Mouse (Mus musculus): ENCODE measurements around the gene Dgkq. TPM values are rescaled to one million over a fixed set of nuclear protein-coding genes. Genes with fewer than 3 reads are reported as not detected.

Gene Dgkq
- total RNA-seq (2012; rRNA removed): 10.5 and 11.3 TPM in 2 replicates
- 10 to 100 TPM in 1 of 2 experiments, not detected in 1; 11.3 TPM for polyA plus RNA-seq (2012; ENCODE audit: insufficient read depth in 1 of 2, insufficient read length in 2 of 2, low read depth in 1 of 2, low replicate concordance in 2 of 2, missing spikeins in 1 of 2)

DNA sequence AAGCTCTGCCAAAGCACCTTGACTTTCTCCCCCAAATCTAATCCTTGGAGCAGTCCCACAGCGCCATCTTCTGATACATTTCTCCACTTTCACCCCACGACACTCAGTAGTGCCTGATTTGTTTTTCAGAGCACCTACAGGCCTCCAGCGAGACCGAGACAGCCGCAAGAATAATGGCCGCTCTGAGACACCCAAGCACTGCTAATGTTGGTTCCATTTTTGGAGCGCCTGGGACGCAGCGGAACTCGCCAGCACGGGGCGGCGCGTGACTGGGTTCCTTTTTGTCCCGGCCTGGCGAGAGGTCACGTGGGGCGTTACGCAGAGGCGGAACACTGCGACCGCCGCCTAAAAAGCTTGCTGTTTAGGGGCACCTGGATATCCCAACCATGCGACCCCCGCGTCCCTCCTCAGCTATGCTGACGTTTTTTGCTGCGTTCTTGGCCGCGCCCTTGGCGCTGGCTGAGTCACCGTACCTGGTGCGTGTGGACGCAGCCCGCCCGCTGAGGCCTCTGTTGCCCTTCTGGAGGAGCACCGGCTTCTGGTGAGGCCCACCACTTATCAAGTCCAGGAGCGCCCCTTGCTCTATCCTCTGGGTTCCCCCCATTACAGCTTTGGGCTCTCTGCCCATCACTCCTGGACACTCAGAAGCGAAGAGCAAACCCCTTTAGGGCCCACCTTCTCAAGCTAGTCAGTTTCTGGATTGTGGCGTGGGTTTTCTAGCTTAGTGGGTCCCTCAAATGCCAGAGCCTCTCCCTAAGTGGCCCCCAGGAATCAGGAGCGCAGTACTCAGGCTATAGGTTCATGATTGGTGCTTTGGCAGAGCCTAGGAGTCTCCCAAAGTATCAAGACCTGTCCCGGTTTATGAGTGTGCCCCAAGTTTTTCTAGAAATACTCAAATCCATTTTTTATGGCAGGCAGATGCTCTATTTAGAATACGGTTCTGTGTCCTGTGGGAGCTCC is at the start of gene Dgkq:
Gene Dgkq (minus strand): TSS at position 696 of the 960 bp plus-strand sequence.
- peaks cover 15 to 30% of the 10 kb centered on the region in 2 experiments for H3K4me1 ChIP-seq (ENCODE audit: control insufficient read depth in 1 of 2, insufficient read depth in 2 of 2, low read length in 2 of 2)
- H3K79me2 ChIP-seq (ENCODE audit: control insufficient read depth, insufficient read depth, low read length, poor library complexity): peaks cover 20% of the 10 kb centered on the region
- H3K27ac ChIP-seq (ENCODE audit: control insufficient read depth, low read depth, low read length): peak within 1 kb of the TSS; percentile 95
- TF ChIP-seq BHLHE40 (IDR thresholded peaks at IDR 0.05; ENCODE audit: borderline replicate concordance, low read depth, low read length) (peak; percentile 94), MAFK (IDR thresholded peaks at IDR 0.05; ENCODE audit: borderline replicate concordance, low read depth, low read length) (no peak), RAD21 (IDR thresholded peaks at IDR 0.05; ENCODE audit: low read depth, low read length) (peak; percentile 76), ELF1 (IDR thresholded peaks at IDR 0.05; ENCODE audit: low read depth, low read length) (peak; percentile 59), SMC3 (IDR thresholded peaks at IDR 0.05; ENCODE audit: low read depth, low read length) (peak; percentile 56), USF2 (IDR thresholded peaks at IDR 0.05; ENCODE audit: borderline replicate concordance in 1 of 2, insufficient read depth in 1 of 2, low read depth in 1 of 2, low read length in 2 of 2) (peak; percentile 62 to 88; a peak in 3 of 4 replicates), NRF1 (IDR thresholded peaks at IDR 0.05; ENCODE audit: insufficient read depth, low read depth, low read length, poor library complexity, severe bottlenecking) (no peak), HCFC1 (IDR thresholded peaks at IDR 0.05; ENCODE audit: low read depth, low read length) (peak; percentile 67), TCF12 (IDR thresholded peaks at IDR 0.05; ENCODE audit: low read depth, low read length) (0 out of 2 replicates have a peak, but pooled peaks have one; percentile 43), MYC (IDR thresholded peaks at IDR 0.05; ENCODE audit: low read depth, low read length) (no peak), SIN3A (IDR thresholded peaks at IDR 0.05; ENCODE audit: low read length) (peak; percentile 63), TAL1 (IDR thresholded peaks at IDR 0.05; ENCODE audit: low read length) (no peak), ZMIZ1 (IDR thresholded peaks at IDR 0.05; ENCODE audit: low read depth, low read length) (peak; percentile 81), POLR2A (IDR thresholded peaks at IDR 0.05; ENCODE audit: control insufficient read depth in 1 of 2, insufficient read depth in 1 of 2, low read depth in 1 of 2, low read length in 2 of 2, poor library complexity in 1 of 2) (peak; percentile 77), RCOR1 (IDR thresholded peaks at IDR 0.05; ENCODE audit: low read depth, low read length) (peak; percentile 15; the same call in 1 of the 2 replicates), CHD2 (IDR thresholded peaks at IDR 0.05; ENCODE audit: low read length) (peak; percentile 6; the same call in 1 of the 2 replicates), KAT2A (conservative IDR thresholded peaks at IDR 0.05; ENCODE audit: low read depth, low read length) (no peak), ETS1 (IDR thresholded peaks at IDR 0.05; ENCODE audit: low read depth, low read length) (peak; percentile 43), EP300 (IDR thresholded peaks at IDR 0.05; ENCODE audit: low read depth in 1 of 2, low read length in 2 of 2) (0 out of 4 replicates have a peak, but pooled peaks of 1 of the 2 experiments have one; percentile 26), UBTF (IDR thresholded peaks at IDR 0.05; ENCODE audit: borderline replicate concordance, insufficient read depth, low read depth, low read length) (no peak), ZKSCAN1 (IDR thresholded peaks at IDR 0.05; ENCODE audit: low read depth, low read length) (peak; percentile 13; the same call in 1 of the 2 replicates), POLR2AphosphoS5 (IDR thresholded peaks at IDR 0.05; ENCODE audit: borderline replicate concordance, low read depth, low read length) (peak; percentile 43; the same call in 1 of the 2 replicates), CTCF (IDR thresholded peaks at IDR 0.05 in 2 of 3, conservative IDR thresholded peaks at IDR 0.05 in 1 of 3; ENCODE audit: control insufficient read depth in 1 of 3, insufficient read depth in 1 of 3, low read depth in 2 of 3, low read length in 3 of 3, poor library complexity in 1 of 3, severe bottlenecking in 1 of 3) (peak; percentile 45 to 77 (median 47)), MAX (IDR thresholded peaks at IDR 0.05; ENCODE audit: low read length) (peak; percentile 90), NELFE (IDR thresholded peaks at IDR 0.05; ENCODE audit: low read depth, low read length) (peak; percentile 61), TBP (IDR thresholded peaks at IDR 0.05; ENCODE audit: low read depth, low read length) (peak; percentile 49; the same call in 1 of the 2 replicates), POLR2AphosphoS2 (IDR thresholded peaks at IDR 0.05; ENCODE audit: low read length) (peak; percentile 93), USF1 (IDR thresholded peaks at IDR 0.05; ENCODE audit: low read depth, low read length) (peak; percentile 99), MXI1 (IDR thresholded peaks at IDR 0.05; ENCODE audit: low read depth, low read length) (peak; percentile 64)
- H3K27me3 ChIP-seq (ENCODE audit: control insufficient read depth in 1 of 2, insufficient read depth in 2 of 2, low read length in 2 of 2): no peaks in the 10 kb centered on the region
- H3K9me3 ChIP-seq (replicated peaks; ENCODE audit: insufficient read depth, low read length): no peaks in the 10 kb centered on the region
- H3K36me3 ChIP-seq (ENCODE audit: control insufficient read depth in 1 of 2, insufficient read depth in 2 of 2, low read length in 2 of 2): peaks cover 2 to 19% of the 10 kb centered on the region in 2 experiments; a peak in 3 of 4 replicates
- DNase-seq (ENCODE audit: low read depth, low spot score): peak; percentile 92
- peak within 1 kb of the TSS; percentile 60 to 79 for H3K4me3 ChIP-seq (ENCODE audit: control insufficient read depth in 1 of 2, insufficient read depth in 1 of 2, low read depth in 2 of 2, low read length in 2 of 2)
- peak within 1 kb of the TSS; percentile 88 for H3K9ac ChIP-seq (ENCODE audit: control insufficient read depth, low read depth, low read length, poor library complexity, severe bottlenecking)

Data from MEL (cell line).